Mouse (Mus musculus): Measurements from ENCODE around the gene Ptgis. TPM values are rescaled to one million over a fixed set of nuclear protein-coding genes. Genes with fewer than 3 reads are reported as not detected.

The Ptgis gene
- polyA plus RNA-seq, 1 experiment = 3.2 TPM

DNA sequence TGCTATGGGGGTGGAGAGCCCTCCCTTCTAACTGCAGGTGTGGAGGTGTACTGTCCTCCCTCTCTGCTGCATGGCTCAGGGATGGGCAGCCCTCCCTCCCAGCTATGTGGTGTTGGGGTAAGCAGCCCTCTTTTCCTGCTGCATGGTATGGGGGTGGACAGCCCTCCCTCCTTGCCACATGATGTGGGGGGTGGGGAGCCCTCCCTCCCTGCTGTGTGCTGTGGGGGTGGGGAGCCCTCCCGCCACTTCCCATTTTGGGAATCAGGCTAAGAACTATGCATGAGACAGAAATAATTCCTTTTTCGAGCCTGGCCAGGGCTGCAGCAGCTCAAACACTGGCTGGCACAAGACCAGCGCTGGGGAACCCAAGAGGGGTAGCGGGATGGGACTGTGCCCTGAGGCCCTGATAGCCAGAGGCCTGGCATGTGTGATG lies 84.8 kb downstream of the Ptgis start:
- TF ChIP-seq POLR2A (IDR thresholded peaks at IDR 0.05; ENCODE audit: low read depth, low read length) = no peak
- TF ChIP-seq CTCF (IDR thresholded peaks at IDR 0.05; ENCODE audit: extremely low read depth, insufficient read length, insufficient replicate concordance, low read depth, low read length) = no peak
- peaks cover 9% of the 10 kb centered on the region; the same call in 1 of the 2 replicates for H3K4me1 ChIP-seq (ENCODE audit: control insufficient read depth, insufficient read depth, insufficient read length, low read length)
- no peaks in the 10 kb centered on the region for H3K27me3 ChIP-seq (ENCODE audit: control insufficient read depth, insufficient read depth, low read length)
- H3K36me3 ChIP-seq (ENCODE audit: control insufficient read depth, insufficient read depth, low read length) = no peaks in the 10 kb centered on the region
- no peak overlapping the region for H3K4me3 ChIP-seq (ENCODE audit: low read depth, low read length)
- WGBS = 61% methylated on average over 4 of the region's 4 CpGs
- H3K27ac ChIP-seq (ENCODE audit: insufficient read depth, low read depth, low read length) = peak overlapping the region; percentile 16

DNA sequence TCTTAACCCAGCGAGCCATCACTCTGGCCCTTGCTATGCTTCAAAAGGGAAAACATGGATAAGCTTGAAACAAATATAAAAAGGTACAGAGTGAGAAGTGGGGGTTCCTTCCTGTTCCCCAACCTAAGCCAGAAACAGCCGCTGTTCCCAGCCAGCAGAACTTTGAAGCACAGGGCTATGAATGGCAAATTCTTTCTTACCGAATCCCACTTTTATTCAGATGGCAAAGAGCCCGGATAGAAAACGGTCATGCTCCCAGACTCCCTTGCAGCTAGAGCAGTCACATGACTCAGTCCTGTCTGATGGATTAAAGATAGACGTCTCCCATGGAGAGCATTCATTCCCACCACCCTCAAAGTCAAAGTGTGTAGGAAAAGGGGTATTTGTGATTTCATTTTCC lies 89.5 kb downstream of the Ptgis start:
- Histone ChIP-seq H3K4me1 (ENCODE audit: control insufficient read depth, insufficient read depth, insufficient read length, low read length) (peaks cover 15% of the 10 kb centered on the region), H3K36me3 (ENCODE audit: control insufficient read depth, insufficient read depth, low read length) (no peaks in the 10 kb centered on the region), H3K27ac (ENCODE audit: insufficient read depth, low read depth, low read length) (no peak overlapping the region), H3K4me3 (ENCODE audit: low read depth, low read length) (no peak overlapping the region), H3K27me3 (ENCODE audit: control insufficient read depth, insufficient read depth, low read length) (no peaks in the 10 kb centered on the region)
- WGBS = 86% methylated on average over 6 of the region's 6 CpGs
- TF ChIP-seq CTCF (IDR thresholded peaks at IDR 0.05; ENCODE audit: extremely low read depth, insufficient read length, insufficient replicate concordance, low read depth, low read length) (no peak), POLR2A (IDR thresholded peaks at IDR 0.05; ENCODE audit: low read depth, low read length) (no peak)

DNA sequence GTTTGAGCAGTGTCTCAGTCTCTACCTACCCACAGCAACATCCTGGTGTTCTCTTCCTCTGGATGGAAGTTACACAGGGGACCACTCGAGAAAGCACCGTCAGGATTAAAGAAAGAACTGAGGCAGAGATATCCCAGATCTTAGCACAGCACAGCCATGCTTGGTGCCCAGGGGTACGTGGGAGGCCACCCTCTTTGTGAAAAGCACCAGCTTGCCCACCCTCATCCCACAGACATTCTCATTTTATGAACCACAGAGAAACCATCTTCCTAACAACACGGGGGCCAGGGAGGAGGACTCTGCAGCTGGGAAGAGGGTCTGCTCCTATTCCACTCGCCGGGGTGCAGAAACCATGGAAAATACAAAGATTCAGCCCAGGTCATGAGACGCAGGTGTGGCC lies 90.3 kb downstream of the Ptgis start:
- Histone ChIP-seq H3K36me3 (ENCODE audit: control insufficient read depth, insufficient read depth, low read length) (no peaks in the 10 kb centered on the region), H3K4me1 (ENCODE audit: control insufficient read depth, insufficient read depth, insufficient read length, low read length) (peaks cover 12% of the 10 kb centered on the region), H3K4me3 (ENCODE audit: low read depth, low read length) (no peak overlapping the region), H3K27ac (ENCODE audit: insufficient read depth, low read depth, low read length) (no peak overlapping the region), H3K27me3 (ENCODE audit: control insufficient read depth, insufficient read depth, low read length) (0 out of 2 replicates have a peak, but pooled peaks cover 4% of the 10 kb centered on the region)
- 92% methylated on average over 7 of the region's 7 CpGs for WGBS
- TF ChIP-seq CTCF (IDR thresholded peaks at IDR 0.05; ENCODE audit: extremely low read depth, insufficient read length, insufficient replicate concordance, low read depth, low read length) = no peak
- TF ChIP-seq POLR2A (IDR thresholded peaks at IDR 0.05; ENCODE audit: low read depth, low read length) = no peak

DNA sequence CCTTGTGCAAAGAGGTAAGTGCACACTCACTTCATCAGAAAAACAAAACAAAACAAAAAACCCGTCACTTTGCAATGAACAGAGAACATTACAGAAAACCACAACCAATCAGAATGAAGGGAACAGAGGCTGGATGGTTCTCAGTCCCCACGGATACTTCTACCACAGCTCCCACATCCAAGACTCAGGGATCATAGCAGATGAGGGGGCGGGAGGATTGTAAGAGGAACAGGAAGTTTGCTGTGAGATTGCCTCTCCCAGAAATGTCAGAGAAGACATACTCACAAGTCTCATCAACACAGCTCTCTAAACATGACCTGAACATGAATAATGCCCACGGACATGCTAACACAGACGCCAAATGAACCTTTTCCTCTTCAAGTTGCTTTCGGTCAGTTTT lies 91.4 kb downstream of the Ptgis start:
- WGBS = 82% methylated on average over 6 of the region's 6 CpGs
- Histone ChIP-seq H3K27me3 (ENCODE audit: control insufficient read depth, insufficient read depth, low read length) (peaks cover 5% of the 10 kb centered on the region; the same call in 1 of the 2 replicates), H3K4me3 (ENCODE audit: low read depth, low read length) (no peak overlapping the region), H3K36me3 (ENCODE audit: control insufficient read depth, insufficient read depth, low read length) (no peaks in the 10 kb centered on the region), H3K4me1 (ENCODE audit: control insufficient read depth, insufficient read depth, insufficient read length, low read length) (peaks cover 16% of the 10 kb centered on the region), H3K27ac (ENCODE audit: insufficient read depth, low read depth, low read length) (no peak overlapping the region)
- no peak for TF ChIP-seq CTCF (IDR thresholded peaks at IDR 0.05; ENCODE audit: extremely low read depth, insufficient read length, insufficient replicate concordance, low read depth, low read length)
- TF ChIP-seq POLR2A (IDR thresholded peaks at IDR 0.05; ENCODE audit: low read depth, low read length) = no peak

GRCm38 (mm10) chr2:167147708-167148107 lies 92.7 kb downstream of the Ptgis start:
- no peak overlapping the region; the same call in 1 of the 2 replicates for H3K27ac ChIP-seq (ENCODE audit: insufficient read depth, low read depth, low read length)
- H3K36me3 ChIP-seq (ENCODE audit: control insufficient read depth, insufficient read depth, low read length) = no peaks in the 10 kb centered on the region
- H3K27me3 ChIP-seq (ENCODE audit: control insufficient read depth, insufficient read depth, low read length) = peaks cover 5% of the 10 kb centered on the region; the same call in 1 of the 2 replicates
- WGBS = 42% methylated on average over 8 of the region's 8 CpGs
- H3K4me1 ChIP-seq (ENCODE audit: control insufficient read depth, insufficient read depth, insufficient read length, low read length) = peaks cover 16% of the 10 kb centered on the region
- no peak for TF ChIP-seq POLR2A (IDR thresholded peaks at IDR 0.05; ENCODE audit: low read depth, low read length)
- no peak for TF ChIP-seq CTCF (IDR thresholded peaks at IDR 0.05; ENCODE audit: extremely low read depth, insufficient read length, insufficient replicate concordance, low read depth, low read length)
- no peak overlapping the region for H3K4me3 ChIP-seq (ENCODE audit: low read depth, low read length)

GRCm38 (mm10) chr2:167145904-167146303 lies 94.5 kb downstream of the Ptgis start:
- 52% methylated on average over 5 of the region's 5 CpGs for WGBS
- H3K27ac ChIP-seq (ENCODE audit: insufficient read depth, low read depth, low read length) = no peak overlapping the region

DNA sequence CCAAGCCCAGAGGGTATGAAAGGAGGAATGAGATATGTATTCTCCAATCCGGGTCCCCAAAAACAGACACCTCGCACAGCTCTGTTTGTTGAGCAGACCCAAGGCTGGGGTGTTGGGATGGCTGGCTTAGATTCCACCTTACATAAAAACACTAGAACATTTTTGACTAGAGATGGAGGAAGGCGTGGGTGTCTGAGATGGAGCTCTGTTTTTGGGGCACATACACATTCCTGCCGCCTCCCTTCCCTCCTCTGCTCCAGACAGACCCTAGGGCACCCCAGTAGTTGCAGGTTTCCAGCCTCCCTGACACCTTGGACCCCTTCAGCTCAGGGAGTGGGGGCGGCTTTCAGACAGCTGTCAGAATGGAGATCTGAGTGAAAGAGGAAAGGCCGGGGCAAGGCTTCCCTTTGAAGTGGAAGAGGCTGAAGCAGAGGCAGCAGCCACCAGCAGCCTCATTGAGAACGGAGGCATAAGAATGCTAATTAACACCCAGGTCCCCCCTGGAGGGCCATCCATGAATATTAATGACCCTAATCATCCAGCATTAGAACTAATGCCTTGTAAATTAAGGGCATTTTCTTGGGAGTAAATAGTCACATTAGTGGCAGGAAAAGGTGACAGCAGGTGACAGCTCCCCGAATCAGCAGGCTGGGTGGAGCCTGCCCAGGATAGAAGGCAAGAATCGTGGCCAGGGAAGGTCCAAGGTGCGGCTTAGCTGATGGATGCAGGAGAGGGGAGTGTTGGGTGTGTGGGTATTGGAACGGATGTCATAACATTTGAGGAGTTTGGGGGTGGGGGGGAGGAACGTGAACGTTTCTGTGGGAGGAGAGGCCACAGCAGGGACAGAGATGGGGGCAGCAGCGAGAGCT lies 95.7 kb downstream of the Ptgis start:
- no peak overlapping the region for H3K4me3 ChIP-seq (ENCODE audit: low read depth, low read length)
- TF ChIP-seq CTCF (IDR thresholded peaks at IDR 0.05; ENCODE audit: extremely low read depth, insufficient read length, insufficient replicate concordance, low read depth, low read length) = no peak
- TF ChIP-seq POLR2A (IDR thresholded peaks at IDR 0.05; ENCODE audit: low read depth, low read length) = no peak
- 23% methylated on average over 14 of the region's 14 CpGs for WGBS
- no peaks in the 10 kb centered on the region for H3K36me3 ChIP-seq (ENCODE audit: control insufficient read depth, insufficient read depth, low read length)
- H3K27ac ChIP-seq (ENCODE audit: insufficient read depth, low read depth, low read length) = no peak overlapping the region
- peaks cover 16% of the 10 kb centered on the region for H3K4me1 ChIP-seq (ENCODE audit: control insufficient read depth, insufficient read depth, insufficient read length, low read length)
- peaks cover 5% of the 10 kb centered on the region; the same call in 1 of the 2 replicates for H3K27me3 ChIP-seq (ENCODE audit: control insufficient read depth, insufficient read depth, low read length)

More at GRCm38 (mm10) chr2:167145904-167146303, 94.5 kb downstream of the Ptgis start:
- Histone ChIP-seq H3K4me3 (ENCODE audit: low read depth, low read length) (no peak overlapping the region), H3K36me3 (ENCODE audit: control insufficient read depth, insufficient read depth, low read length) (no peaks in the 10 kb centered on the region), H3K4me1 (ENCODE audit: control insufficient read depth, insufficient read depth, insufficient read length, low read length) (peaks cover 16% of the 10 kb centered on the region), H3K27me3 (ENCODE audit: control insufficient read depth, insufficient read depth, low read length) (peaks cover 5% of the 10 kb centered on the region; the same call in 1 of the 2 replicates)
- TF ChIP-seq CTCF (IDR thresholded peaks at IDR 0.05; ENCODE audit: extremely low read depth, insufficient read length, insufficient replicate concordance, low read depth, low read length) (no peak), POLR2A (IDR thresholded peaks at IDR 0.05; ENCODE audit: low read depth, low read length) (no peak)
